Mouse (Mus musculus): ENCODE data around the gene Taar8a. TPM values are rescaled to one million over a fixed set of nuclear protein-coding genes. Genes with fewer than 3 reads are reported as not detected.

Taar8a gene
- polyA plus RNA-seq, 1 experiment from 2014 or later = not detected

GRCm38 (mm10) chr10:24111116-24111778 is 34.9 kb downstream of the Taar8a start:
- Histone ChIP-seq H3K4me2 (replicated peaks; ENCODE audit: low read depth, low read length) (no peak overlapping the region), H3K27ac (ENCODE audit: low read length) (no peak overlapping the region), H3K9me3 (ENCODE audit: low read length) (peaks cover 6% of the 10 kb centered on the region), H3K36me3 (ENCODE audit: insufficient read depth, low read length) (no peaks in the 10 kb centered on the region), H3K4me3 (ENCODE audit: low read length) (no peak overlapping the region), H3K4me1 (ENCODE audit: insufficient read depth, low read length) (no peaks in the 10 kb centered on the region), H3K27me3 (ENCODE audit: insufficient read depth, low read length) (no peaks in the 10 kb centered on the region), H3K9ac (replicated peaks; ENCODE audit: low read length) (no peak overlapping the region)
- no peak for ATAC-seq (ENCODE audit: low FRiP score, low TSS enrichment)
- 52% methylated on average over 6 of the region's 6 CpGs for WGBS

Other genes starting within 250 kb of the Taar8a start
- gene Vnn3, start 225.0 kb upstream of the Taar8a start, polyA plus RNA-seq (2015; fragmentation: Nextera tagmentation; extraction: Ambion mirVana) = 0.13 and 0.14 TPM in 2 replicates
- 4.2 and 4.5 TPM in 2 replicates for gene Vnn1, start 181.8 kb upstream of the Taar8a start, polyA plus RNA-seq (2015; fragmentation: Nextera tagmentation; extraction: Ambion mirVana)
- not detected in 2 replicates for gene Taar1, start 156.1 kb upstream of the Taar8a start, polyA plus RNA-seq (2015; fragmentation: Nextera tagmentation; extraction: Ambion mirVana)
- not detected in 2 replicates for gene Taar2, start 137.9 kb upstream of the Taar8a start, polyA plus RNA-seq (2015; fragmentation: Nextera tagmentation; extraction: Ambion mirVana)
- not detected in 2 replicates for gene Taar3, start 126.9 kb upstream of the Taar8a start, polyA plus RNA-seq (2015; fragmentation: Nextera tagmentation; extraction: Ambion mirVana)
- not detected in 2 replicates for gene Taar4, start 116.0 kb upstream of the Taar8a start, polyA plus RNA-seq (2015; fragmentation: Nextera tagmentation; extraction: Ambion mirVana)
- 0.26 TPM in 1 of 2 replicates, not detected in the other for gene Taar5, start 105.8 kb upstream of the Taar8a start, polyA plus RNA-seq (2015; fragmentation: Nextera tagmentation; extraction: Ambion mirVana)
- gene Taar6, start 90.9 kb upstream of the Taar8a start, polyA plus RNA-seq (2015; fragmentation: Nextera tagmentation; extraction: Ambion mirVana) = not detected in 2 replicates
- gene Taar7a, start 83.0 kb upstream of the Taar8a start, polyA plus RNA-seq (2015; fragmentation: Nextera tagmentation; extraction: Ambion mirVana) = not detected in 2 replicates
- gene Taar7b, start 76.6 kb upstream of the Taar8a start, polyA plus RNA-seq (2015; fragmentation: Nextera tagmentation; extraction: Ambion mirVana) = not detected in 2 replicates
- gene Taar7d, start 49.3 kb upstream of the Taar8a start, polyA plus RNA-seq (2015; fragmentation: Nextera tagmentation; extraction: Ambion mirVana) = not detected in 2 replicates
- not detected in 2 replicates for gene Taar7e, start 38.9 kb upstream of the Taar8a start, polyA plus RNA-seq (2015; fragmentation: Nextera tagmentation; extraction: Ambion mirVana)
- not detected in 2 replicates for gene Taar7f, start 27.0 kb upstream of the Taar8a start, polyA plus RNA-seq (2015; fragmentation: Nextera tagmentation; extraction: Ambion mirVana)
- not detected in 2 replicates for gene Taar8b, start 15.8 kb downstream of the Taar8a start, polyA plus RNA-seq (2015; fragmentation: Nextera tagmentation; extraction: Ambion mirVana)
- not detected in 2 replicates for gene Taar8c, start 25.4 kb downstream of the Taar8a start, polyA plus RNA-seq (2015; fragmentation: Nextera tagmentation; extraction: Ambion mirVana)
- not detected in 2 replicates for gene Taar9, start 33.0 kb downstream of the Taar8a start, polyA plus RNA-seq (2015; fragmentation: Nextera tagmentation; extraction: Ambion mirVana)
- 127 and 146 TPM in 2 replicates for gene Stx7, start 72.8 kb downstream of the Taar8a start, polyA plus RNA-seq (2015; fragmentation: Nextera tagmentation; extraction: Ambion mirVana)
- gene Moxd1, start 147.0 kb downstream of the Taar8a start, polyA plus RNA-seq (2015; fragmentation: Nextera tagmentation; extraction: Ambion mirVana) = 23.4 and 24.0 TPM in 2 replicates